Mouse (Mus musculus): Measurements from ENCODE around the gene Hbb-bt. TPM values are rescaled to one million over a fixed set of nuclear protein-coding genes. Genes with fewer than 3 reads are reported as not detected.
"Not testable (repeated sequence)": the region's sequence is repeated elsewhere in the genome, so short reads cannot be mapped to it uniquely, and the experiment has no call there.

Hbb-bt gene
- polyA plus RNA-seq, 1 experiment: 54,805 TPM

DNA sequence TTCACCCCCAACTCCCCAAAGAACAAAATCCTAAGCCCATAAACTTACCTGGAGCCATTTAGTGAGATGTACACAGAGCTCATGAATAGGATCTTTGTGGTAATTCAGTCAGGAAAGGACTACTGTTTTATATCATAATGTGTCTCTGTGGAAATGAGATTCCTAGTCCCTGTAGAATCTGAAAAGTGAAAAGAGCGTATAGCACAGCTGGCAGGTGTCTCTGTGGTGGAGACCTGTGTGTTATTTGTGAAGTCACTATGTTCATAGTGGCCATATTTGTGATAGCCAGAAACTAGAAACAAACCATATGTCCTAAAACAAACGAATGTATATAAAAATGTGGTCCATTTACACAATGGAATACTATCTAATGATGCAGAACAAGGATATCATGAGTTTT is 42.3 kb downstream of the Hbb-bt start, which contains the start of gene Olfr69:
Gene Olfr69, minus strand, starts transcription at position 101 of the 400 bp plus-strand sequence.
- Histone ChIP-seq H3K4me1 (ENCODE audit: control insufficient read depth) (peaks cover 2% of the 10 kb centered on the region; the same call in 1 of the 2 replicates), H3K4me3 (replicated peaks) (no peak within 1 kb of the TSS), H3K27me3 (ENCODE audit: control insufficient read depth) (no peaks in the 10 kb centered on the region; the same call in 1 of the 2 replicates), H3K9me3 (ENCODE audit: control insufficient read depth, low read length) (no peaks in the 10 kb centered on the region), H3K36me3 (ENCODE audit: control insufficient read depth) (no peaks in the 10 kb centered on the region)
- TF ChIP-seq GATA1 (IDR thresholded peaks at IDR 0.05; ENCODE audit: low read length) (no peak), TAL1 (IDR thresholded peaks at IDR 0.05; ENCODE audit: low read length) (no peak)

DNA sequence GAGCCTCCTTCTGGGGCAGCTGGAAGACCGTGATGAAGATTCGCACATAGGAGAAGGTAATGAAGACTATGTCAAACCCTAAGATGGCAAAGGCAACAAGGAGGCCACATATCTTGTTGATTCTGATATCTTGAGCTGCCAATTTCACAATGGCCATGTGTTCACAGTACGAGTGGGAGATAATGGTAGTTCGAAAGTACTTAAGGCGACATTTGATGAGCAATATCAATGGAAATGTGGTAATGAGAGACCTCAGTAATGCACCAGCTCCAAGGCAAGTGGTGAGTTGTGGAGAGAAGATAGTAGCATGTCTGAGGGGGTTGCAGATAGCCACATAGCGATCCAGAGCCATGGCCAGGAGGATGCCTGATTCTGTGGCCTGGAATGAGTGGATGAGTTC is 46.1 kb downstream of the Hbb-bt start:
- H3K9me3 ChIP-seq (ENCODE audit: control insufficient read depth, low read length); H3K36me3 ChIP-seq (ENCODE audit: control insufficient read depth); H3K27me3 ChIP-seq (ENCODE audit: control insufficient read depth); H3K4me3 ChIP-seq (replicated peaks); H3K4me1 ChIP-seq (ENCODE audit: control insufficient read depth): not testable (repeated sequence)

Other genes with a start within 250 kb of the Hbb-bt start
- gene Olfr616, start 244.9 kb downstream of the Hbb-bt start, polyA plus RNA-seq (2012): not detected in 2 replicates
- gene Olfr617, start 240.9 kb downstream of the Hbb-bt start, polyA plus RNA-seq (2012): not detected in 2 replicates
- gene Olfr618, start 223.9 kb downstream of the Hbb-bt start, polyA plus RNA-seq (2012): not detected in 2 replicates
- gene Olfr619, start 213.4 kb downstream of the Hbb-bt start, polyA plus RNA-seq (2012): not detected in 2 replicates
- gene Olfr620, start 201.5 kb downstream of the Hbb-bt start, polyA plus RNA-seq (2012): not detected in 2 replicates
- not detected in 2 replicates for gene Olfr622, start 171.3 kb downstream of the Hbb-bt start, polyA plus RNA-seq (2012)
- gene Olfr623, start 150.3 kb downstream of the Hbb-bt start, polyA plus RNA-seq (2012): not detected in 2 replicates
- gene Olfr624, start 142.8 kb downstream of the Hbb-bt start, polyA plus RNA-seq (2012): not detected in 2 replicates
- not detected in 2 replicates for gene Olfr625-ps1, start 131.3 kb downstream of the Hbb-bt start, polyA plus RNA-seq (2012)
- not detected in 2 replicates for gene Olfr243, start 99.3 kb downstream of the Hbb-bt start, polyA plus RNA-seq (2012)
- not detected in 2 replicates for gene Olfr628, start 83.6 kb downstream of the Hbb-bt start, polyA plus RNA-seq (2012)
- gene Olfr629, start 69.1 kb downstream of the Hbb-bt start, polyA plus RNA-seq (2012): not detected in 2 replicates
- gene Olfr630, start 56.7 kb downstream of the Hbb-bt start, polyA plus RNA-seq (2012): not detected in 2 replicates
- not detected in 2 replicates for gene Olfr69, start 42.4 kb downstream of the Hbb-bt start, polyA plus RNA-seq (2012)
- 0.02 TPM in 1 of 2 replicates, not detected in the other for gene Olfr68, start 34.3 kb downstream of the Hbb-bt start, polyA plus RNA-seq (2012)
- gene Olfr67, start 22.2 kb downstream of the Hbb-bt start, polyA plus RNA-seq (2012): not detected in 2 replicates
- gene Hbb-bs, start 14.1 kb upstream of the Hbb-bt start, polyA plus RNA-seq (2012): 263,491 and 269,873 TPM in 2 replicates
- 0.10 TPM in 1 of 2 replicates, not detected in the other for gene Hbb-bh2, start 26.5 kb upstream of the Hbb-bt start, polyA plus RNA-seq (2012)
- gene Hbb-bh1, start 29.2 kb upstream of the Hbb-bt start, polyA plus RNA-seq (2012): 4.0 and 4.3 TPM in 2 replicates
- gene Hbb-y, start 39.2 kb upstream of the Hbb-bt start, polyA plus RNA-seq (2012): 85.0 and 543 TPM in 2 replicates
- not detected in 2 replicates for gene Olfr66, start 72.3 kb upstream of the Hbb-bt start, polyA plus RNA-seq (2012)
- not detected in 2 replicates for gene Olfr64, start 80.5 kb upstream of the Hbb-bt start, polyA plus RNA-seq (2012)
- gene Olfr65, start 89.5 kb upstream of the Hbb-bt start, polyA plus RNA-seq (2012): 0.08 TPM in 1 of 2 replicates, not detected in the other
- 0.10 TPM in 1 of 2 replicates, not detected in the other for gene Olfr631, start 114.8 kb upstream of the Hbb-bt start, polyA plus RNA-seq (2012)
- gene Olfr632, start 120.4 kb upstream of the Hbb-bt start, polyA plus RNA-seq (2012): not detected in 2 replicates
- gene Olfr633, start 130.4 kb upstream of the Hbb-bt start, polyA plus RNA-seq (2012): not detected in 2 replicates
- 0.01 TPM in 1 of 2 replicates, not detected in the other for gene Olfr635, start 157.2 kb upstream of the Hbb-bt start, polyA plus RNA-seq (2012)
- not detected in 2 replicates for gene Olfr638, start 184.8 kb upstream of the Hbb-bt start, polyA plus RNA-seq (2012)
- not detected in 2 replicates for gene Olfr639, start 203.3 kb upstream of the Hbb-bt start, polyA plus RNA-seq (2012)
- 0.01 TPM in 1 of 2 replicates, not detected in the other for gene Olfr640, start 211.6 kb upstream of the Hbb-bt start, polyA plus RNA-seq (2012)
- gene Olfr641, start 221.4 kb upstream of the Hbb-bt start, polyA plus RNA-seq (2012): not detected in 2 replicates
- gene Olfr642, start 238.7 kb upstream of the Hbb-bt start, polyA plus RNA-seq (2012): not detected in 2 replicates
- not detected in 2 replicates for gene 4930516K23Rik, start 247.4 kb upstream of the Hbb-bt start, polyA plus RNA-seq (2012)